Mouse (Mus musculus) ES-Bruce4 (cell line): ENCODE results near the gene 6030468B19Rik.
"Not testable (repeated sequence)": the region's sequence is repeated elsewhere in the genome, so short reads cannot be mapped to it uniquely, and the experiment has no call there.

Source experiments
- CTCF ChIP-seq: IDR thresholded peaks from one replicate; pipeline ENCODE4 v1.8.1; 2011; ENCODE audit warnings: low read depth, low read length
- POLR2A ChIP-seq: IDR thresholded peaks from one replicate; pipeline ENCODE4 v1.8.1; 2011; ENCODE audit warnings: low read length; ENCODE audit not compliant: insufficient read depth

GRCm38 (mm10) chr11:117788481-117788880 is 9.0 kb upstream of the 6030468B19Rik start:
- TF ChIP-seq CTCF, POLR2A: not testable (repeated sequence)
